Mouse (Mus musculus): Measurements from ENCODE around the gene Mamdc2.

- TF ChIP-seq CTCF (IDR thresholded peaks at IDR 0.05; ENCODE audit: low read depth, low read length): no peak
- no peak for TF ChIP-seq POLR2A (IDR thresholded peaks at IDR 0.05; ENCODE audit: extremely low read depth, insufficient read depth, low read length)
Observed at GRCm38 (mm10) chr19:23477826-23478225, 29.6 kb upstream of the Mamdc2 start.
